Mouse (Mus musculus): ENCODE measurements around the gene Prkce. TPM values are rescaled to one million over a fixed set of nuclear protein-coding genes. Genes with fewer than 3 reads are reported as not detected.

Gene Prkce
- 10 to 100 TPM; 21.2 to 25.2 TPM for total RNA-seq (2021)

DNA sequence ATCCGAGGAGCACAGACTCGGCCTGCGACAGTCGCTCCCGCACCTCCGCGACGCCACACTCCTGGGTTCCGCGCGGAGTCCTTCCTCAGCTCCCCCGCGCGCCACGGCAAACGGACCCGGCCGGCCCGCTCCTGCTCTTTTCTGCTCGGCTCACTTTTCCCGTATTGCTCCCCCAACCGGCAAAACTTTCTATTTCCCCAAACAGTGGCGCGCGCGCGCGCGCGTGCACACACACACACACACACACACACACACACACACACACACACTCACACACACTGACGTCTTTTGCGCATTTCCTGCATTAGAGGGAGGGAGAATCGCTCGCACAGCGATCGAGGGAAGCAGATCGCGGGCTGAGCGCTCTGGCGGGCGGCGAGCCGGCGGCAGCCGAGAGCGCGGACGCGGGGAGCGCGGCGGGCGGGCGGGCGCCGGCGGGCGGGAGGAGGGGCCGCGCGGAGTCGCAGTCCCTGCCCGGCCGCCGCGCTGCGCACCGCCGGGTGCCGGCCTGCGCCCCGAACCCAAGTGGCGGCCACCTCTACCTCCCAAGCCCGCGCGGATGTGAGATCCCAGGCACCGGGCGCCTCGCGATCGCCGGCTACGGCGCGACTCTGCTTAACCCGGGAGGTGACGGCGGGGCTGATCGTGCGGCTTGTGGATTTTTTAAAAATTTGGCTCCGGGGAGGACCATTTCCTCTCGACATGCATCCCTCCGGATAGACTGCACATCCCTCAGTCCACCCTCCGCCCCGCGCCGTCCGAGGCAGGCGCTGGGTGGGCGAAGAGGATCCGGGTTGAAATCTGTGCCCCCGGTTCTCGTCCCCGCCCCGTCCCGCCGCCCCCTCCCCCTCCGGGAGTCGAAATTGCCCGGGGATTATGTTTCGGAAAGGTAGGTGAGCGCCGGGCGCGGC, at the start of gene Prkce:
Gene Prkce, plus strand, starts transcription at position 466 of the 911 bp plus-strand sequence.
- DNase-seq = peak; percentile 81 to 90
- intact Hi-C loops (cut with DNase I) = loop anchor here (2.0 to 10.0 kb wide), 5 partner anchors 70 to 657 kb away; partner anchors contain the start of gene Epas1

GRCm38 (mm10) chr17:86123146-86123545, 44.4 kb upstream of the Prkce start:
- intact Hi-C loops (cut with DNase I) = no loop called here
- DNase-seq = no peak

DNA sequence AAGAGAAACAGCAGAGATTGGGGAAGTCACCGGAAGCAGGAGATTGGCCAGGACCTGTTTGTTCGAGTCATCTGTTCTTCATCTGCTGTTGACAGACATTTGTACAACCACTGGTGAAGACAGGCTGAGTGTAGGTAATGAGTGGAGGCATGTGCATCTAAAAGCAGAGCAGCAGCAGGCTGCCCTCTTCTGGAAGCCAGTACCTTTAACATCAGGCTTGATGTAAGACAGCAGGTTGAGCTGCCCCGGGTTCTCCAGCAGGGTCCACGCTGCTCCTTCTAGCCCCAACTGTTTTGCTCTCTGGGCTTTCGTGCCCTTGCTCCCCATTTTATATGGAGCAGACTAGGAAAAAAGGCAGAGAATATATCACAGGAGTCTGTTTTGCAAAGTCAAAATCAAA, 41.7 kb upstream of the Prkce start:
- DNase-seq = no peak
- intact Hi-C loops (cut with DNase I) = no loop called here

GRCm38 (mm10) chr17:86128198-86128597, 39.4 kb upstream of the Prkce start:
- no peak for DNase-seq
- intact Hi-C loops (cut with DNase I) = no loop called here

- intact Hi-C loops (cut with DNase I) = no loop called here
Measured at GRCm38 (mm10) chr17:86132534-86132933, 35.1 kb upstream of the Prkce start.

DNA sequence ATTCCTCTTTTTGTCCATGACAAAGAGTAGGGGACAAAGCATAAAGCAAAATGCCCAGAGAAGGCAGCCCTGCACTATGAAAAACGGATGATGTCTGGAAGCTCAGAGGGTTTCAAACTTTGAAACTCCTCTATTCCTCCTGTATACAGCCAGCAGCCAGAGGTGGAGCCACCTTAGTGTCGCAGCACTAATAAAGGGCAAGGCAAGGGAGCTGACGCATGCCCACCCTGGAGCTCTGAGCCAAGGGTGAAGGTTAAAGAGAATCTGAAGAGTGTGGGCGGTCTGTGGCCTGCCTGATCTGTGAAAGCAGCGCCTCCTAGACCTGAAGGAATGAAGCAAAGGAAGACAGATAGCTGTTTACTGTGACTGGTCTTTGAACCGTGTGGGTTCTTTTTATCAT, 33.1 kb upstream of the Prkce start:
- intact Hi-C loops (cut with DNase I) = no loop called here
- DNase-seq = no peak

More at GRCm38 (mm10) chr17:86132534-86132933, 35.1 kb upstream of the Prkce start:
- DNase-seq = no peak

GRCm38 (mm10) chr17:86135835-86136234, 31.8 kb upstream of the Prkce start:
- DNase-seq = no peak
- intact Hi-C loops (cut with DNase I) = no loop called here

DNA sequence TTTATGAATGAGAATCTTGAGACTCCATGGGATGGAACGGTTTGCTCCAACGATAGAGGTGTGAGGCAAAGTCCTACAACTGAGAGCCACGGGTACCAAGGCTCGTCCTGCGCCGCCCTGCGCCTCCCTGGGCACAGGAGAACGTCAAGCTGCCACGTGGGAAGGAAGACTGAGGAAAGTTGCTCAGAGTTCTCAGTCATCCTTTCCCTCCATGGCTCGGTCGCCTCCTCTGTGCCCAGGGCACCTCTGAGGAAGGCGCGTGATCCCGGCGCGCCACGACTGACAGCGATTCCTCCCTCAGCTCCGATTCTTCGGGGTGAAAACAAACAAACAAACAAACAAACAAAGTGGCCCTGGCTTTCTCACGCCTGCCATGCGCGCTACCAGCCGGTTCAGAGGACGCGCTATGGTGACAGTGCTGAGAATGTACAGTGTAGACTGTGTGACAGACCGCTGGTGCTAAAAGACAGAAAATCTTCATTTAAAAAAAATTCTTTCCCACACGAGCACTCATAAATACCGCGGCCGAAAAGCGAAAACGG, 23.0 kb upstream of the Prkce start:
- no peak for DNase-seq
- intact Hi-C loops (cut with DNase I) = loop anchor here (10.0 kb wide), 1 partner anchor 1120 kb away; the partner anchor contains the start of gene Mcfd2

- intact Hi-C loops (cut with DNase I) = loop anchor here (10.0 kb wide), 1 partner anchor 1119 kb away; the partner anchor contains the start of gene Mcfd2
- DNase-seq = peak; percentile 93 to 97
Measured at GRCm38 (mm10) chr17:86145079-86145951, 22.3 kb upstream of the Prkce start, which contains the start of gene Srbd1. Srbd1 (minus strand) TSS chr17:86145175.

- intact Hi-C loops (cut with DNase I) = loop anchor here (10.0 kb wide), 1 partner anchor 1115 kb away; the partner anchor contains the start of gene Mcfd2
Measured at GRCm38 (mm10) chr17:86149726-86150125, 17.9 kb upstream of the Prkce start.

GRCm38 (mm10) chr17:86150867-86151348, 16.7 kb upstream of the Prkce start:
- peak in 1 of 2 experiments; percentile 60 for DNase-seq
- intact Hi-C loops (cut with DNase I) = no loop called here

More at GRCm38 (mm10) chr17:86149726-86150125, 17.9 kb upstream of the Prkce start:
- no peak for DNase-seq

DNA sequence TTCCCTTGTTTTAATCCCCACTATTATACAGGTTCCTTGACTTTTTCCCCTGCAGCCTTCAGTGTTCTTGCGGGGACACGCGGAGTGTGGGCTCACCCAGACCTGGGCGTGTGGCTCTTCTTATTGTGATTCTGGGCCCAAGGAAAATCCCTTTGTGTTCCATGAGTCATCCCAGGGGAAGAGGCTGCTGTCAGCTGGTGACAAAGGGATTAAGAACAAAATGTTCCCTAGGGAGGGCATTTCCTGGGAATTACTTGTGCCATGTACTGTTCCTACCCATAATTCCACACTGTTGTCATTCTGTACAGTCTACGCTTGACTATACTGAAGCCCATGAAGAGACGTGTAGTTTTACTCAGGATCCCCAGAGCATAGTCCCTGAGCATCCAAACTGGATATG, 10.6 kb upstream of the Prkce start:
- no peak for DNase-seq
- intact Hi-C loops (cut with DNase I) = no loop called here

- intact Hi-C loops (cut with DNase I) = loop anchor here (1.0 to 10.0 kb wide), 4 partner anchors 283 to 745 kb away; partner anchors contain the start of gene Epas1
- DNase-seq = no peak
Measured at GRCm38 (mm10) chr17:86162672-86163071, 4.9 kb upstream of the Prkce start.

DNA sequence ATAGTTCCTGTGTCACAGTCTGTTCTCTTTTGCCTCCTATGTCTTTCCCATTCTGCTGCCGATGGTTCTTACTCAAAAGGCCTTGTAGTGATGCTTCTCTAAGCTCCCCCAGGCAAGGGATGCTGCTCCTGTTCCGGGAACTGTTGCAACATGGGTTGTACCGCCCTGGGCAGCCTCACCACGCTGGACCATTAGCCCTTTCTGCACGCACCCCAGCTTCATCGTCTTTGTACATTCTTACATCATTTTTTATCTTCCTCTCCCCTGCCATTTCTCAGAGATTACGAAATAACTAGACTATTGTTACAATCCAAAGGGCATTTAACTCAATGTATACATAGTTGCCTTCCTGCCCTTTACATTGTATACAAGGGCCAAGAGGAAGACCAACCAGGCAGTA, 3.2 kb upstream of the Prkce start:
- DNase-seq = no peak
- intact Hi-C loops (cut with DNase I) = loop anchor here (5.0 to 10.0 kb wide), 3 partner anchors 590 to 743 kb away; partner anchors contain the start of gene Epas1

- DNase-seq = no peak
- intact Hi-C loops (cut with DNase I) = loop anchor here (2.0 to 10.0 kb wide), 5 partner anchors 71 to 659 kb away; partner anchors contain the start of gene Epas1
Measured at GRCm38 (mm10) chr17:86166051-86166566, 1.5 kb upstream of the Prkce start.

DNA sequence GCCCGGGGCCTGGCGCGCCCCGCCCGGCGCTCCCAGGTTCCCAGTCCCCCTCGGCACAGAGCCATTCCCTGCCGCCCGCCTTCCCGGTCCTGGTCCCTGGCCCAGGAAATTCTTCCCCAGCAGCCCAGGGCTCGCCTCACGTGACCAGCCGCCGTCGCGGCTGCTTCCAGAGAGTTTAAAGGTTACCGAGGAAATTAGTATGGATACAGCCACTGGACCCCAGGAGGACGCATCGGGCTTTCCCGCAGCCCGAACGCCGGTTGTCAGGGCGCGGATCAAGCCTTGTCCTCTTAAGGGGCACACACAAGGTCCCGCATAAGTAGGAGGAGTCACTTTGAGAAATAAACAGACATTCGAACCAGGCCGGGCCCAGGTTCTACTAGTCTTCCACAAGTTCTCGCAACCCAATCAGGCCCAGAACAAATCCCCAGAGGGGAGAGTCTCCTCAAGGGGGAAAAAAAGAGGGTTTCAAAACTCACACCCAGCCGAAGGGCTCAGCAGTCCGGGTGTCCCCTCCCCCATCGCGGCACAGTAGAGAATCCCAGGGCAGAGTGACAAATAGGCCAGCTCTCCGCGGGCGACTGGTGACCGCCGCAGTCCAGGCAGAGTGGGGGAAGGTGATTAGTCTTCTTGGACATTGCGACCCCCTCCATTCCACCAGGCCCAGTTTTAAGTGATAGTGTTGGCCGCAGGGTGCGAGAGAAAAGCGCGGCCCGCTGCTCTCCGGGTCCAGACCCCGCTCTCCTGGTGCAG, 842 bp upstream of the Prkce start:
- peak; percentile 91 to 92 for DNase-seq
- intact Hi-C loops (cut with DNase I) = loop anchor here (2.0 to 10.0 kb wide), 5 partner anchors 71 to 658 kb away; partner anchors contain the start of gene Epas1

DNA sequence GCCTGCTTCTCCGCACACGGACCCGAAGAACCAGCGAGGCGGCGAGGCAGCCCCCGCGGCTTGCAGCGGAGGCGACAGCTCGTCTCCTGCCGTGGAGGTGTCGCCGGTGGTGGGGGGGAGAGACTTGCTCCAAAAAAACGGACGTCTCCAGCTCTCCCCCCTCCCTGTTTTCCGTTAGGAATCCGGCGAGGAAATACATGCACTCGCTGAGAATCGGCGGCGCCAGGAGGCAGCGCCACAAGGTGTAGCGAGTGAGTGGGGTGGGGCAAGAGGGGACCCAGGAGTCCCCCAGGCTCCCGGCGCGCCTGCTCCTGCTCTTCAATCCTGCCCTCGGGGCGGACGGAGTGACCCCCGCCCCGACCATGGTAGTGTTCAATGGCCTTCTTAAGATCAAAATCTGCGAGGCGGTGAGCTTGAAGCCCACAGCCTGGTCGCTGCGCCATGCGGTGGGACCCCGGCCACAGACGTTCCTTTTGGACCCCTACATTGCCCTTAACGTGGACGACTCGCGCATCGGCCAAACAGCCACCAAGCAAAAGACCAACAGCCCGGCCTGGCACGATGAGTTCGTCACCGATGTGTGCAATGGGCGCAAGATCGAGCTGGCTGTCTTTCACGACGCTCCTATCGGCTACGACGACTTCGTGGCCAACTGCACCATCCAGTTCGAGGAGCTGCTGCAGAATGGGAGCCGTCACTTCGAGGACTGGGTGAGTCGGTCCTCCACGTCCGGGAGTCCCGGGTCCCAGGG, 821 bp downstream of the Prkce start:
- DNase-seq = peak; percentile 52 to 61
- intact Hi-C loops (cut with DNase I) = loop anchor here (5.0 to 10.0 kb wide), 4 partner anchors 69 to 656 kb away; partner anchors contain the start of gene Epas1

DNA sequence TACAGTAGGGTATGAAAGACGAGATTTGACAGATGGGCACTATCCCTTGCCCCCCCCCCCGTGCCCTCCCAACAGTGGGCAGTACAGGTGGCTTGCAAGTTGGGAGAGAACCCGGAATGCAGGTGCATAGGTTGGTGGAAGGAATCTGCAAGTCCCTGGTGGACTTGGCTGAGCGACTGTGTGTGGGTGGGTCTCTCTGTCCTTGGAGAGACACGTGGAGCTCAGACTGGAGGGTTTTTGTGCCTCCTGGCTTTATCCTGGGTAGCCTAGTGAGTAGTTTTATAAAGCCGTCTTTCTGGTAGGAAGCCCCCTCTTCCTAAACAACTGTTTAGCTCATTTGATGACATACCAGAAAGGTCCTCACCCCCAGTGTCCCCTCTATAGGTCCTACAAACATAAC, 1.5 kb downstream of the Prkce start:
- no peak for DNase-seq

More for the DNA sequence above, 1.5 kb downstream of the Prkce start:
- intact Hi-C loops (cut with DNase I) = loop anchor here (5.0 to 10.0 kb wide), 4 partner anchors 68 to 656 kb away; partner anchors contain the start of gene Epas1
